Mouse (Mus musculus) stomach, embryonic 16.5 days (tissue): ENCODE data around the gene Ncoa3. TPM values are rescaled to one million over a fixed set of nuclear protein-coding genes. Genes with fewer than 3 reads are reported as not detected.

Experiments
- ATAC-seq: fragments of 200-750 bp; cut with Nextera tagmentation; 2 replicates; pipeline ENCODE4 v1.8.0; 2017; ENCODE audit warnings: moderate number of reproducible peaks, moderate TSS enrichment; ENCODE audit not compliant: insufficient read depth, low FRiP score
- H3K27ac ChIP-seq: fragments of 300-500 bp; sonication (generic); 2 replicates; pipeline ENCODE4 v1.5.1; 2014; ENCODE audit warnings: low read length
- H3K27me3 ChIP-seq: fragments of 300-500 bp; sonication (generic); 2 replicates; pipeline ENCODE4 v1.6.1; 2014; ENCODE audit warnings: low read length, control low read depth, mixed read lengths; ENCODE audit not compliant: control insufficient read depth, insufficient read depth
- H3K36me3 ChIP-seq: fragments of 300-500 bp; sonication (generic); 2 replicates; pipeline ENCODE4 v1.6.1; 2014; ENCODE audit warnings: low read length; ENCODE audit not compliant: control insufficient read depth, insufficient read depth
- H3K4me1 ChIP-seq: fragments of 300-500 bp; sonication (generic); 2 replicates; pipeline ENCODE4 v1.6.1; 2014; ENCODE audit warnings: low read length, control low read depth, mixed read lengths; ENCODE audit not compliant: control insufficient read depth, insufficient read depth
- H3K4me2 ChIP-seq: fragments of 300-500 bp; sonication (generic); 2 replicates; pipeline ENCODE4 v1.6.1; 2014; ENCODE audit warnings: low read depth, low read length, mixed read lengths
- H3K4me3 ChIP-seq: fragments of 300-500 bp; sonication (generic); replicated peaks from 2 replicates; pipeline ENCODE4 v1.5.1; 2014; ENCODE audit warnings: mild to moderate bottlenecking, low read length
- H3K9ac ChIP-seq: fragments of 300-500 bp; sonication (generic); 2 replicates; pipeline ENCODE4 v1.6.1; 2014; ENCODE audit warnings: low read length
- H3K9me3 ChIP-seq: fragments of 300-500 bp; sonication (generic); replicated peaks from 2 replicates; pipeline ENCODE4 v1.6.1; 2016; ENCODE audit warnings: low read length, control low read depth; ENCODE audit not compliant: control insufficient read depth
- WGBS: fragments of 180-500 bp; shearing (Covaris S2); extraction: QIAGEN DNeasy Blood & Tissue Kit; methylation state at CpG from one replicate; pipeline ENCODE4 v1.1.7; 2014; 5-methylcytosine and 5-hydroxymethylcytosine counted together
- polyA plus RNA-seq: library from polyadenylated mRNA; unstranded; fragments of >200 nt; fragmentation: Nextera tagmentation; extraction: Ambion mirVana; gene quantifications from 2 replicates; pipeline ENCODE4 v1.2.1, GENCODE M21; 2015

Ncoa3 gene
- polyA plus RNA-seq, 1 experiment from 2014 or later, result 15.7 TPM

DNA sequence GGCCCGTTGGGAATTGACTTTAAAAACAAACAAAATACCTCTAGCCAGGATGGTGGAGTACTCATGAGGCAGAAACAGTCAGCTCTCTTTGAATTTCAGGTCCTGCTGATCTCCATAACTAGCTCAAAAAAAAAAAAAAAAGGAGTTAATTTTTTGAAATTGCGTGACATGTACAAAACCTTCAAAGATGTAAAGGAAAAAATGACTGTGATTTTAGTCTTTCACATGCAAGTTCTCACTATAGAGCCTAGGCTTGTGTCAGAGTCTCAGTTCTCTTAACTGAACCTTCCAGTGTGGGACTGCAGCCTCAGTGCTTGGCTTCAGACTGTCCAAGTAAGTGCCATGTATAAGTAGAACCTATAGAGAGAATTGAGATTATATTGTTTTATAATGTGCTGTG is 27.6 kb downstream of the Ncoa3 start:
- Histone ChIP-seq H3K9me3 (no peaks in the 10 kb centered on the region), H3K4me3 (no peak overlapping the region), H3K4me2 (no peak overlapping the region), H3K27ac (no peak overlapping the region), H3K9ac (no peak overlapping the region), H3K27me3 (no peaks in the 10 kb centered on the region), H3K36me3 (no peaks in the 10 kb centered on the region), H3K4me1 (peaks cover 23% of the 10 kb centered on the region)
- 79% methylated on average over 2 of the region's 2 CpGs for WGBS
- ATAC-seq, result no peak

DNA sequence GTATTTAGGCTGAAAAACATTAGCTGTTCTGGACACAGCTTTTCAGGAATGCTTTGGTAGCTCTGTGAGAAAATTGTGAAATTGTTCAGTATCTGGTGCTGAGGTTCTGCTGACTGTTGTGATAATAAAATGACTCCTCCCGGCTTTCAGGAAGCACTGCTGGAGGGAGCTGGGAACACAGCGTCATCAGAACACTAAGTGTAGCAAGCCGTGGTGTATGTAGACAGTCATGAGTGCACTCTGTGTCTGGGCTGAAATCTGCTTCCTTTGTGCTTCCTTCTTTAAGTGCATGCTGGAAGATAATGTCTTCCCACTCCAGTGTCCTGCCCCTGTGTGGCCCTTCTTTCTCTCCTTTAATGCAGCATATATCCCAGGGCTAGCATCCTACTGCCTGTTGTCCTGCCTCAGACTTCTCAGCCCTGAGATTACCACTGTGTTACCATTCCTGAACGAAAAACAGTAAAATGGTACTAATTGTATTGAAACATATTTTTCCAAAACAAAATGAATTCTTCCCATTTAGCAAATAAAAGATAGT is 28.7 kb downstream of the Ncoa3 start:
- H3K27me3 ChIP-seq, result no peaks in the 10 kb centered on the region
- no peak overlapping the region for H3K9ac ChIP-seq
- no peak overlapping the region for H3K4me3 ChIP-seq
- H3K27ac ChIP-seq, result peak overlapping the region; percentile 70
- no peaks in the 10 kb centered on the region for H3K36me3 ChIP-seq
- ATAC-seq, result 0 out of 2 replicates have a peak, but pooled peaks have one; percentile 60
- no peaks in the 10 kb centered on the region for H3K9me3 ChIP-seq
- no peak overlapping the region for H3K4me2 ChIP-seq
- H3K4me1 ChIP-seq, result peaks cover 25% of the 10 kb centered on the region
- WGBS, result 16% methylated on average over 4 of the region's 4 CpGs

DNA sequence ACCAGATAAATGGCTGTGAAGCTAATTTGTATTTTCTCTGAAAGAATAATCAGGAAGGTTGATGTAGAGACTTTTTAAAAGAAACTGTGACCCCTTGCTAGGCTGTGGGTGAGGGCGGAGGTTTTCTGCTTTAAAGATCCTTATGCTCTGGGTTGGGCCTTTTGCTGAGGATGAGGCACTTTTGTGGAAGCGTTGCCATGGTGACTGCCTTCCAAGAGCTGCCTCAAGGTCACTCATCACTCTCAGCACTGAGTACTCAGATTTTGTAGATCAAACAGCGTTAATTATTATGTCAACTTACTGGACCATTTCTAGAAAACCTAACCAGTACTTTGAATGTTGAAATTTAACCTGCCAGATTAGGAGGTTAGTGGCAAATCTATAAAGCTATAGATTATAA is 29.2 kb downstream of the Ncoa3 start:
- Histone ChIP-seq H3K4me1 (peaks cover 25% of the 10 kb centered on the region), H3K4me3 (no peak overlapping the region)

GRCm38 (mm10) chr2:166022327-166022726 is 29.9 kb downstream of the Ncoa3 start:
- no peaks in the 10 kb centered on the region for H3K36me3 ChIP-seq
- no peaks in the 10 kb centered on the region for H3K9me3 ChIP-seq
- no peak overlapping the region for H3K4me2 ChIP-seq
- no peak overlapping the region for H3K4me3 ChIP-seq
- no peak for ATAC-seq
- peaks cover 25% of the 10 kb centered on the region for H3K4me1 ChIP-seq
- 37% methylated on average over 8 of the region's 8 CpGs for WGBS
- H3K27ac ChIP-seq, result no peak overlapping the region
- no peak overlapping the region for H3K9ac ChIP-seq
- H3K27me3 ChIP-seq, result no peaks in the 10 kb centered on the region

More for the DNA sequence above, 29.2 kb downstream of the Ncoa3 start:
- H3K36me3 ChIP-seq, result no peaks in the 10 kb centered on the region
- no peak for ATAC-seq
- WGBS, result 30% methylated on average over 3 of the region's 3 CpGs
- H3K9ac ChIP-seq, result no peak overlapping the region
- H3K27ac ChIP-seq, result 0 out of 2 replicates have a peak overlapping the region, but pooled peaks have one; percentile 49
- no peak overlapping the region for H3K4me2 ChIP-seq
- H3K9me3 ChIP-seq, result no peaks in the 10 kb centered on the region
- no peaks in the 10 kb centered on the region for H3K27me3 ChIP-seq

- H3K36me3 ChIP-seq, result no peaks in the 10 kb centered on the region
- no peak overlapping the region for H3K4me2 ChIP-seq
- 80% methylated on average over 3 of the region's 3 CpGs for WGBS
- no peak overlapping the region for H3K9ac ChIP-seq
- no peaks in the 10 kb centered on the region for H3K27me3 ChIP-seq
- H3K27ac ChIP-seq, result no peak overlapping the region
- ATAC-seq, result no peak
- H3K4me3 ChIP-seq, result no peak overlapping the region
- H3K4me1 ChIP-seq, result peaks cover 29% of the 10 kb centered on the region
- no peaks in the 10 kb centered on the region for H3K9me3 ChIP-seq
Measured at GRCm38 (mm10) chr2:166024079-166024478, 31.6 kb downstream of the Ncoa3 start.

GRCm38 (mm10) chr2:166024621-166025020 is 32.2 kb downstream of the Ncoa3 start:
- ATAC-seq, result no peak
- WGBS, result 70% methylated on average over 4 of the region's 4 CpGs
- Histone ChIP-seq H3K27ac (no peak overlapping the region), H3K4me2 (no peak overlapping the region), H3K36me3 (no peaks in the 10 kb centered on the region), H3K4me3 (no peak overlapping the region), H3K9ac (no peak overlapping the region), H3K9me3 (no peaks in the 10 kb centered on the region), H3K27me3 (no peaks in the 10 kb centered on the region), H3K4me1 (peaks cover 33% of the 10 kb centered on the region)

DNA sequence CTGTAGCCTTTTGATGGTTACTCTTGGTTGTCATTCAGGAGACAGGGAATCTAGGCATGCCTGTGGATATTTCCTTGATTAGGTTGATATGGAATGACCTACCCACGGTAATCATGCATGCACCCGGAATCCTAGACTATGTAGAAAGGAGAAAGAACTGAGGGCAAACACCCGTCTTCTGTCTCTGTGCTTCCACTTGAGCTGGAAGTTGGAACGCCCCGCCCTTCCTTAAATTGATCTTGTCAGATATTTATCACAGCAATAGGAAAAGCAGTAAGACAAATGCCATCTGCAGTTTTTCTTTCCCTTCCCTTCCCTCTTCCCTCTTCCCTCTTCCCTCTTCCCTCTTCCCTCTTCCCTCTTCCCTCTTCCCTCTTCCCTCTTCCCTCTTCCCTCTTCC is 33.5 kb downstream of the Ncoa3 start:
- peaks cover 36% of the 10 kb centered on the region for H3K4me1 ChIP-seq
- WGBS, result 61% methylated on average over 5 of the region's 5 CpGs
- H3K4me2 ChIP-seq, result no peak overlapping the region
- ATAC-seq, result no peak
- H3K9me3 ChIP-seq, result no peaks in the 10 kb centered on the region
- H3K36me3 ChIP-seq, result no peaks in the 10 kb centered on the region
- no peak overlapping the region for H3K9ac ChIP-seq
- H3K27me3 ChIP-seq, result no peaks in the 10 kb centered on the region
- H3K27ac ChIP-seq, result no peak overlapping the region
- no peak overlapping the region for H3K4me3 ChIP-seq

DNA sequence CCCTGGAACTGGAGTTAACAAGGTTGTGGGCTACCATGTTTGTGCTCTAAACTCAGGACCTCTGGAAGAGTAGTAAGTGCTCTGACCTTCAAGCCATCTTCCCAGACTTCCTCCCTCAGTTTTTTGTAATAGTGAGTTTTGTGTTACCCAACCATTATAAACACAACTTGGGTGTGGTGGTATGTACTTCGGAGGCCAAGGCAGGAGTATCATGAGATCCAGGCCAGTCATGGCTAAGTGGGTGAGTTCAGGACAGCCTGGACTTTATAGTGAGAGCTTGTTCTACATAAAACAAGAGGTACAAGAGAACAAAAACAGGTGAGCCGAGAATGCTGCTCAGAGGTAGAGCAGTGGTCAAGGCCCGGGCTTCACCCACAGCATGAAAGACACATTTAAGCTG is 35.4 kb downstream of the Ncoa3 start:
- no peak overlapping the region for H3K4me2 ChIP-seq
- H3K4me3 ChIP-seq, result no peak overlapping the region
- 80% methylated on average over 3 of the region's 3 CpGs for WGBS
- H3K9me3 ChIP-seq, result no peaks in the 10 kb centered on the region
- no peaks in the 10 kb centered on the region for H3K27me3 ChIP-seq
- no peaks in the 10 kb centered on the region for H3K36me3 ChIP-seq
- ATAC-seq, result no peak
- H3K4me1 ChIP-seq, result peaks cover 32% of the 10 kb centered on the region
- H3K9ac ChIP-seq, result no peak overlapping the region
- H3K27ac ChIP-seq, result peak overlapping the region; percentile 38

- 25% methylated on average over 4 of the region's 4 CpGs for WGBS
- Histone ChIP-seq H3K4me2 (no peak overlapping the region), H3K4me1 (peaks cover 32% of the 10 kb centered on the region), H3K27ac (no peak overlapping the region), H3K9me3 (no peaks in the 10 kb centered on the region), H3K27me3 (no peaks in the 10 kb centered on the region), H3K36me3 (no peaks in the 10 kb centered on the region), H3K4me3 (no peak overlapping the region), H3K9ac (no peak overlapping the region)
- no peak for ATAC-seq
Measured at GRCm38 (mm10) chr2:166029232-166029631, 36.8 kb downstream of the Ncoa3 start.
